Mouse (Mus musculus): ENCODE results near the gene Psmb8. TPM values are rescaled to one million over a fixed set of nuclear protein-coding genes. Genes with fewer than 3 reads are reported as not detected.
"Not testable (repeated sequence)": the region's sequence is repeated elsewhere in the genome, so short reads cannot be mapped to it uniquely, and the experiment has no call there.

Psmb8 gene
- polyA plus RNA-seq, 1 experiment from 2014 or later: 15.4 TPM

DNA sequence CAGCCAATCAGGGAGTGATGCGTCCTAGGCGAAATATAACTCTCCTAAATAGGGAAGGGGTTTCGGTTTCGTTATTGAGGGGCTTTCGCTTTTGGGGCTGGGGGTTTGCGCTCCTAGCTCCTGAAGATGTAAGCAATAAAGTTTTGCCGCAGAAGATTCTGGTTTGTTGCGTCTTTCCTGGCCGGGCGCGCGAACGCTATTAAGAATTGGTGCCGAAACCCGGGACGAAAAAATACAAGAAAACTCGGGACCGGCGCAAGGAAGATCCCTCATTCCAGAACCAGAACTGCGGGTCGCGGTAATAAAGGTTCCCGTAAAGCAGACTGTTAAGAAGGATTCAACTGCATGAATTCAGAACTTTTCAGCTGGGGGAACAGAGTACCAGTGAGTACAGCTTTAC is 28.4 kb downstream of the Psmb8 start:
- H3K36me3 ChIP-seq (ENCODE audit: control insufficient read depth, insufficient read depth, low read length); H3K27ac ChIP-seq (ENCODE audit: low read length); H3K27me3 ChIP-seq (ENCODE audit: control insufficient read depth, insufficient read depth, low read length); ATAC-seq (ENCODE audit: insufficient read depth, low FRiP score); H3K9me3 ChIP-seq (replicated peaks; ENCODE audit: control insufficient read depth, low read length); H3K4me1 ChIP-seq (ENCODE audit: control insufficient read depth, insufficient read depth, low read length); H3K4me2 ChIP-seq (ENCODE audit: low read depth, low read length); H3K4me3 ChIP-seq (replicated peaks; ENCODE audit: low read length); H3K9ac ChIP-seq (ENCODE audit: low read length): not testable (repeated sequence)
- WGBS: 97% methylated on average over 13 of the region's 23 CpGs

DNA sequence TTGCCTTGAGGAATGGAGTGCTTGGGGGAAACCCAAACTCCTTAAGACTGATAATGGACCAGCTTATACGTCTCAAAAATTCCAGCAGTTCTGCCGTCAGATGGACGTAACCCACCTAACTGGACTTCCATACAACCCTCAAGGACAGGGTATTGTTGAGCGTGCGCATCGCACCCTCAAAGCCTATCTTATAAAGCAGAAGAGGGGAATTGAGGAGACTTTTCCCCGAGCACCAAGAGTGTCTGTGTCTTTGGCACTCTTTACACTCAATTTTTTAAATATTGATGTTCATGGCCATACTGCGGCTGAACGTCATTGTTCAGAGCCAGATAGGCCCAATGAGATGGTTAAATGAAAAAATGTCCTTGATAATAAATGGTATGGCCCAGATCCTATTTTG is 33.5 kb downstream of the Psmb8 start:
- not testable (repeated sequence) for H3K4me1 ChIP-seq (ENCODE audit: control insufficient read depth, insufficient read depth, low read length); H3K4me3 ChIP-seq (replicated peaks; ENCODE audit: low read length); H3K27me3 ChIP-seq (ENCODE audit: control insufficient read depth, insufficient read depth, low read length); H3K4me2 ChIP-seq (ENCODE audit: low read depth, low read length); H3K9ac ChIP-seq (ENCODE audit: low read length); H3K9me3 ChIP-seq (replicated peaks; ENCODE audit: control insufficient read depth, low read length); H3K27ac ChIP-seq (ENCODE audit: low read length); ATAC-seq (ENCODE audit: insufficient read depth, low FRiP score); H3K36me3 ChIP-seq (ENCODE audit: control insufficient read depth, insufficient read depth, low read length)
- 95% methylated on average over 6 of the region's 9 CpGs for WGBS

DNA sequence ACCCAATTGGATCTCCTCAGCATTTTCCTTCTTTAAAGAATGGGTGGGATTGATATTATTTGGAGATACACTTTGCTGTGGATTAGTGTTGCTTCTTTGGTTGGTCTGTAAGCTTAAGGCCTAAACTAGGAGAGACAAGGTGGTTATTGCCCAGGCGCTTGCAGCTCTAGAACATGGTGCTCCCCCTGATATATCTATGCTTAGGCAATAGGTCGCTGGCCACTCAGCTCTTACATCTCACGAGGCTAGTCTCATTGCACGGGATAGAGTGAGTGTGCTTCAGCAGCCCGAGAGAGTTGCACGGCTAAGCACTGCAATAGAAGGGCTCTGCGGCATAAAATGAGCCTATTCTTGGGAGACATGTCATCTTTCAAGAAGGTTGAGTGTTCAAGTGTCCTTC is 34.5 kb downstream of the Psmb8 start:
- ATAC-seq (ENCODE audit: insufficient read depth, low FRiP score); H3K4me2 ChIP-seq (ENCODE audit: low read depth, low read length): not testable (repeated sequence)

DNA sequence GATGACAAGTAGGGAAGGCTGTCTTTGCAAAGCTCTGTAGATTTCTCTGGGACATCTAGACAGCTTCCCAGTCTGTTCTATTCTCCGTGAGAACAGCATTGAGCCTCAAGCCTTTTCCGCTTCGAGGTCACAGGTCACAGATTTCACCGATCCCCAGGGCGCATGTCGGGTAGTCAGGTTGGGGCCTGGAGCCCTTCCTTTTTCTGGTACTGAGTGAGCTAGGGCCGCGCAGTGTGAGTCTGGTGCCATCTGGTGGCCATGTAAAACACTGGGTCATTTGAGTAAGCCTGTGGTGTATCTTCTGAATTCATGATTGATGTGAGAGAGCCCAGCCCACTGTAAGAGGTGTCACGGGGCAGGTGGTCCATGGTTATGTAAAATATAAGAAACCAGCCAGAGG is 37.4 kb downstream of the Psmb8 start:
- WGBS: 38% methylated on average over 9 of the region's 9 CpGs
- ATAC-seq (ENCODE audit: insufficient read depth, low FRiP score): no peak; the same call in 1 of the 2 replicates
- no peaks in the 10 kb centered on the region; the same call in 1 of the 2 replicates for H3K27me3 ChIP-seq (ENCODE audit: control insufficient read depth, insufficient read depth, low read length)

More for the DNA sequence above, 34.5 kb downstream of the Psmb8 start:
- 78% methylated on average over 4 of the region's 7 CpGs for WGBS
- H3K27me3 ChIP-seq (ENCODE audit: control insufficient read depth, insufficient read depth, low read length); H3K36me3 ChIP-seq (ENCODE audit: control insufficient read depth, insufficient read depth, low read length); H3K4me3 ChIP-seq (replicated peaks; ENCODE audit: low read length); H3K27ac ChIP-seq (ENCODE audit: low read length); H3K9ac ChIP-seq (ENCODE audit: low read length); H3K4me1 ChIP-seq (ENCODE audit: control insufficient read depth, insufficient read depth, low read length); H3K9me3 ChIP-seq (replicated peaks; ENCODE audit: control insufficient read depth, low read length): not testable (repeated sequence)

DNA sequence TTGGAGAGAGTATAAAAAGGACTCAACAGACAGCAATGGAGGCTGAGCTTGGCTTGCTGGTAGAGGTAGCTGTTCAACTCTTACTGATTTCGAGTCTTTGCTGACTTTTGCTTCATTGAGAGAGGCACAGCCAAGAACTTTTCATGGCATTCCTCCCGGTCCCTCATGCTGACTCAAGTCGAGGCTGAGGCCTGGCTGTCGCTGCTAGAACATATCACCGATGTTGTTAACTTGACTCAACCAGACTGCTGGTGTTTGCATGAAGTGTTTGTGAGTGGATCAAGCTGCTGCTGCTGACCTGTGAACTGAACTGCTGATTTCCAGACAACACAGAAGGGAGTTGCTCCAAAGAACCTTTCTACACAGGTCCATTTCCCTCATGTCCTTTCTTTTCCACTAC is 39.2 kb downstream of the Psmb8 start:
- no peak overlapping the region for H3K4me2 ChIP-seq (ENCODE audit: low read depth, low read length)
- ATAC-seq (ENCODE audit: insufficient read depth, low FRiP score): no peak
- peaks cover 5% of the 10 kb centered on the region; the same call in 1 of the 2 replicates for H3K9me3 ChIP-seq (replicated peaks; ENCODE audit: control insufficient read depth, low read length)
- no peak overlapping the region for H3K9ac ChIP-seq (ENCODE audit: low read length)
- no peaks in the 10 kb centered on the region for H3K36me3 ChIP-seq (ENCODE audit: control insufficient read depth, insufficient read depth, low read length)
- H3K4me1 ChIP-seq (ENCODE audit: control insufficient read depth, insufficient read depth, low read length): no peaks in the 10 kb centered on the region
- H3K4me3 ChIP-seq (replicated peaks; ENCODE audit: low read length): no peak overlapping the region
- no peaks in the 10 kb centered on the region; the same call in 1 of the 2 replicates for H3K27me3 ChIP-seq (ENCODE audit: control insufficient read depth, insufficient read depth, low read length)
- H3K27ac ChIP-seq (ENCODE audit: low read length): no peak overlapping the region
- WGBS: 66% methylated on average over 5 of the region's 5 CpGs

More for the DNA sequence above, 37.4 kb downstream of the Psmb8 start:
- Histone ChIP-seq H3K36me3 (ENCODE audit: control insufficient read depth, insufficient read depth, low read length) (no peaks in the 10 kb centered on the region), H3K4me1 (ENCODE audit: control insufficient read depth, insufficient read depth, low read length) (no peaks in the 10 kb centered on the region), H3K9me3 (replicated peaks; ENCODE audit: control insufficient read depth, low read length) (no peaks in the 10 kb centered on the region), H3K9ac (ENCODE audit: low read length) (no peak overlapping the region), H3K27ac (ENCODE audit: low read length) (no peak overlapping the region), H3K4me2 (ENCODE audit: low read depth, low read length) (no peak overlapping the region), H3K4me3 (replicated peaks; ENCODE audit: low read length) (no peak overlapping the region)

- H3K27ac ChIP-seq (ENCODE audit: low read length): no peak overlapping the region
- H3K27me3 ChIP-seq (ENCODE audit: control insufficient read depth, insufficient read depth, low read length): no peaks in the 10 kb centered on the region; the same call in 1 of the 2 replicates
- no peaks in the 10 kb centered on the region for H3K4me1 ChIP-seq (ENCODE audit: control insufficient read depth, insufficient read depth, low read length)
- peaks cover 7% of the 10 kb centered on the region; the same call in 1 of the 2 replicates for H3K9me3 ChIP-seq (replicated peaks; ENCODE audit: control insufficient read depth, low read length)
- no peak for ATAC-seq (ENCODE audit: insufficient read depth, low FRiP score)
- no peak overlapping the region for H3K4me3 ChIP-seq (replicated peaks; ENCODE audit: low read length)
- WGBS: 71% methylated on average over 3 of the region's 3 CpGs
- no peaks in the 10 kb centered on the region for H3K36me3 ChIP-seq (ENCODE audit: control insufficient read depth, insufficient read depth, low read length)
- no peak overlapping the region for H3K9ac ChIP-seq (ENCODE audit: low read length)
- H3K4me2 ChIP-seq (ENCODE audit: low read depth, low read length): no peak overlapping the region
These were observed 40.2 kb downstream of the Psmb8 start for GRCm38 (mm10) chr17:34237741-34238140.

- H3K27ac ChIP-seq (ENCODE audit: low read length): no peak within 1 kb of the TSS; the same call in 1 of the 2 replicates
- no peaks in the 10 kb centered on the region for H3K36me3 ChIP-seq (ENCODE audit: control insufficient read depth, insufficient read depth, low read length)
- peaks cover 7% of the 10 kb centered on the region; the same call in 1 of the 2 replicates for H3K9me3 ChIP-seq (replicated peaks; ENCODE audit: control insufficient read depth, low read length)
- H3K9ac ChIP-seq (ENCODE audit: low read length): no peak within 1 kb of the TSS
- no peaks in the 10 kb centered on the region for H3K4me1 ChIP-seq (ENCODE audit: control insufficient read depth, insufficient read depth, low read length)
- H3K4me2 ChIP-seq (ENCODE audit: low read depth, low read length): no peak within 1 kb of the TSS
- no peaks in the 10 kb centered on the region; the same call in 1 of the 2 replicates for H3K27me3 ChIP-seq (ENCODE audit: control insufficient read depth, insufficient read depth, low read length)
- H3K4me3 ChIP-seq (replicated peaks; ENCODE audit: low read length): no peak within 1 kb of the TSS
- no peak for ATAC-seq (ENCODE audit: insufficient read depth, low FRiP score)
- WGBS: 64% methylated on average over 3 of the region's 3 CpGs
These were observed 41.2 kb downstream of the Psmb8 start, which contains the start of gene H2-Ob for GRCm38 (mm10) chr17:34238706-34239105. Gene H2-Ob, plus strand, starts transcription at chr17:34238903.

DNA sequence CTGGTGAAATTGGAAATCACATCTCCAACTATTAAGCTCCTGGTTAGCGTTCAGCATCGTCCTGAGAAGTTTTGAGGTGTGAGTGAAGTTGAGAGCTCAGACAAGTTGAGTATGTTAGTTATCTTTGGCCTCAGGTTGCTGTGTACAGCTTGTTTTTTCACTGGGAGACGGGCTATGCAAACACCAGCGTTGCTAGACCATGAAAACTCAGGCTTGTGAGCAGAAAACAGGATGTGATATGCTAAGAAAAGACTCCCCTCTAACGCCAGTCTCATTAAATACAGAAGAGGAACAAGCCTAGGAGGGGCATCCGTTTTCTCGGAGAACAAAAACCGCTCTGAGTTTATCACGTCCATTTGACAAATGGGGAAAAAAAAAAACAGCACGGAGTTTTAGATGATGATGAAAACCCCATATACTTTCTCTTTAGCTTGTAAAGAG is 42.1 kb downstream of the Psmb8 start:
- no peak overlapping the region for H3K9ac ChIP-seq (ENCODE audit: low read length)
- no peaks in the 10 kb centered on the region for H3K36me3 ChIP-seq (ENCODE audit: control insufficient read depth, insufficient read depth, low read length)
- H3K27ac ChIP-seq (ENCODE audit: low read length): no peak overlapping the region; the same call in 1 of the 2 replicates
- 44% methylated on average over 10 of the region's 10 CpGs for WGBS
- no peak for ATAC-seq (ENCODE audit: insufficient read depth, low FRiP score)
- H3K27me3 ChIP-seq (ENCODE audit: control insufficient read depth, insufficient read depth, low read length): no peaks in the 10 kb centered on the region; the same call in 1 of the 2 replicates
- no peak overlapping the region for H3K4me2 ChIP-seq (ENCODE audit: low read depth, low read length)
- H3K4me3 ChIP-seq (replicated peaks; ENCODE audit: low read length): no peak overlapping the region
- no peaks in the 10 kb centered on the region for H3K4me1 ChIP-seq (ENCODE audit: control insufficient read depth, insufficient read depth, low read length)
- peaks cover 7% of the 10 kb centered on the region; the same call in 1 of the 2 replicates for H3K9me3 ChIP-seq (replicated peaks; ENCODE audit: control insufficient read depth, low read length)

GRCm38 (mm10) chr17:34240366-34240765 is 42.8 kb downstream of the Psmb8 start:
- Histone ChIP-seq H3K9me3 (replicated peaks; ENCODE audit: control insufficient read depth, low read length) (peaks cover 7% of the 10 kb centered on the region; the same call in 1 of the 2 replicates), H3K9ac (ENCODE audit: low read length) (no peak overlapping the region), H3K27ac (ENCODE audit: low read length) (no peak overlapping the region), H3K36me3 (ENCODE audit: control insufficient read depth, insufficient read depth, low read length) (no peaks in the 10 kb centered on the region), H3K4me3 (replicated peaks; ENCODE audit: low read length) (no peak overlapping the region), H3K4me1 (ENCODE audit: control insufficient read depth, insufficient read depth, low read length) (no peaks in the 10 kb centered on the region), H3K27me3 (ENCODE audit: control insufficient read depth, insufficient read depth, low read length) (no peaks in the 10 kb centered on the region; the same call in 1 of the 2 replicates), H3K4me2 (ENCODE audit: low read depth, low read length) (no peak overlapping the region)
- WGBS: 68% methylated on average over 3 of the region's 3 CpGs
- ATAC-seq (ENCODE audit: insufficient read depth, low FRiP score): no peak
